Mouse (Mus musculus) heart, postnatal 0 days (tissue): ENCODE results near the gene Ucp3. TPM values are rescaled to one million over a fixed set of nuclear protein-coding genes. Genes with fewer than 3 reads are reported as not detected.

ENCODE experiments used
- ATAC-seq: fragments of 200-750 bp; cut with Nextera tagmentation; 2 replicates; pipeline ENCODE4 v1.8.0; 2017; ENCODE audit warnings: low read depth, moderate number of reproducible peaks, moderate library complexity; ENCODE audit not compliant: insufficient read depth
- DNase-seq: peaks from one replicate; pipeline ENCODE4 v3.0.0-alpha.2; 2016; ENCODE audit warnings: low spot score
- H3K27ac ChIP-seq: fragments of 300-500 bp; sonication (generic); 2 replicates; pipeline ENCODE4 v1.5.1; 2014; ENCODE audit warnings: low read depth, mild to moderate bottlenecking
- H3K27me3 ChIP-seq: fragments of 300-500 bp; sonication (generic); 2 replicates; pipeline ENCODE4 v1.6.1; 2014; ENCODE audit warnings: low read length, mixed read lengths; ENCODE audit not compliant: control insufficient read depth, insufficient read depth
- H3K36me3 ChIP-seq: fragments of 300-500 bp; sonication (generic); replicated peaks from 2 replicates; pipeline ENCODE4 v1.6.1; 2014; ENCODE audit warnings: low read length, mixed read lengths; ENCODE audit not compliant: control insufficient read depth, insufficient read depth
- H3K4me1 ChIP-seq: fragments of 300-500 bp; sonication (generic); 2 replicates; pipeline ENCODE4 v1.6.1; 2014; ENCODE audit warnings: antibody characterized with exemption; ENCODE audit not compliant: control insufficient read depth, insufficient read depth
- H3K4me2 ChIP-seq: fragments of 300-500 bp; sonication (generic); 2 replicates; pipeline ENCODE4 v1.6.1; 2014; ENCODE audit warnings: low read depth, mild to moderate bottlenecking, low read length, moderate library complexity
- H3K4me3 ChIP-seq: fragments of 300-500 bp; sonication (generic); 2 replicates; pipeline ENCODE4 v1.5.1; 2014; ENCODE audit warnings: low read depth, low read length
- H3K9ac ChIP-seq: fragments of 300-500 bp; sonication (generic); replicated peaks from 2 replicates; pipeline ENCODE4 v1.6.1; 2014; ENCODE audit warnings: low read depth, low read length, mixed read lengths
- H3K9me3 ChIP-seq: fragments of 300-500 bp; sonication (generic); replicated peaks from 2 replicates; pipeline ENCODE4 v1.6.1; 2016; ENCODE audit warnings: low read length; ENCODE audit not compliant: control insufficient read depth
- CTCF ChIP-seq: IDR thresholded peaks from 2 replicates; pipeline ENCODE4 v1.5.1; 2016; ENCODE audit warnings: antibody characterized with exemption, control low read depth, low read depth
- EP300 ChIP-seq: IDR thresholded peaks from 2 replicates; pipeline ENCODE4 v1.6.1; 2016; ENCODE audit warnings: antibody characterized with exemption, low read depth
- WGBS: fragments of 180-500 bp; shearing (Covaris S2); extraction: QIAGEN DNeasy Blood & Tissue Kit; methylation state at CpG from one replicate; pipeline ENCODE4 v1.1.7; 2014; 5-methylcytosine and 5-hydroxymethylcytosine counted together
- polyA plus RNA-seq: library from polyadenylated mRNA; unstranded; fragments of >200 nt; fragmentation: Nextera tagmentation; extraction: Ambion mirVana; gene quantifications from 2 replicates; pipeline ENCODE4 v1.2.1, GENCODE M21; 2015
- total RNA-seq: library from RNA; depleted of rRNA; stranded (reverse); fragments of >200 nt; gene quantifications from 2 replicates; pipeline ENCODE4 v1.2.3, GENCODE M21; 2014; ENCODE audit warnings: low replicate concordance

Gene Ucp3
- total and polyA plus RNA-seq, 2 experiments from 2014 or later, result 15.6 to 17.6 TPM

GRCm38 (mm10) chr7:100465656-100466309, 7.0 kb upstream of the Ucp3 start:
- WGBS, result 13% methylated on average over 5 of the region's 5 CpGs
- TF ChIP-seq CTCF, result no peak
- peak; percentile 95 for TF ChIP-seq EP300
- Histone ChIP-seq H3K9me3 (no peaks in the 10 kb centered on the region), H3K9ac (peak overlapping the region; percentile 47), H3K4me3 (no peak overlapping the region), H3K4me1 (peaks cover 41% of the 10 kb centered on the region), H3K4me2 (peak overlapping the region; percentile 50), H3K27me3 (no peaks in the 10 kb centered on the region), H3K27ac (peak overlapping the region; percentile 93), H3K36me3 (peaks cover 5% of the 10 kb centered on the region; the same call in 1 of the 2 replicates)
- DNase-seq, result peak; percentile 88
- ATAC-seq, result peak; percentile 94

GRCm38 (mm10) chr7:100466781-100467510, 5.8 kb upstream of the Ucp3 start:
- DNase-seq (no peak), ATAC-seq (no peak)
- peaks cover 5% of the 10 kb centered on the region; the same call in 1 of the 2 replicates for H3K36me3 ChIP-seq
- H3K9me3 ChIP-seq, result no peaks in the 10 kb centered on the region
- 82% methylated on average over 11 of the region's 11 CpGs for WGBS
- H3K4me3 ChIP-seq, result no peak overlapping the region
- no peak overlapping the region for H3K9ac ChIP-seq
- no peak overlapping the region for H3K4me2 ChIP-seq
- TF ChIP-seq EP300, result no peak
- TF ChIP-seq CTCF, result no peak
- H3K27ac ChIP-seq, result peak overlapping the region; percentile 93; the same call in 1 of the 2 replicates
- H3K27me3 ChIP-seq, result no peaks in the 10 kb centered on the region
- peaks cover 32% of the 10 kb centered on the region for H3K4me1 ChIP-seq

DNA sequence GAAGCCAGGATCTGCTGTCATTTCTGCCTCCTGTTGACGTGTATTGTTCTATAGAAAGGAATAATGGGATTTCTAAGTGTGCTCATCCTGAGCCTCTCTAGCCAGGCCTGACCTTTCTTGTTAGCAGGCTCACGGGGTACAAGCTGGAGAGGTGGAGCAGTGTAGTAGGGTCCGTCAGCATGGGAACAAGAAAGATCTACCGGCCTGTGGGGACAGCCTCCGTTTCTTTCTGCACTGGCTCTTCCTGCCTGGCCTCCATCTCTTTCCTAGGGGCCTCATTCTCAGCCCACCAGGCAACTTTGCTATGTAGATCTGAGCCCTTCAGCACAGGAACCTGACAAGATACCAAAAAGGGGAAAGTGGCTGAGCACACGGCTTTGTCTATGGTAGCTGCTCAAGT, 4.0 kb upstream of the Ucp3 start:
- Histone ChIP-seq H3K4me1 (peaks cover 39% of the 10 kb centered on the region), H3K4me3 (no peak overlapping the region), H3K4me2 (no peak overlapping the region), H3K36me3 (no peaks in the 10 kb centered on the region), H3K9me3 (no peaks in the 10 kb centered on the region), H3K27me3 (no peaks in the 10 kb centered on the region), H3K27ac (no peak overlapping the region), H3K9ac (0 out of 2 replicates have a peak overlapping the region, but pooled peaks have one; percentile 3)
- DNase-seq, result no peak
- TF ChIP-seq CTCF (no peak), EP300 (no peak)
- WGBS, result 85% methylated on average over 6 of the region's 6 CpGs
- ATAC-seq, result no peak

- Histone ChIP-seq H3K36me3 (no peaks in the 10 kb centered on the region), H3K9me3 (no peaks in the 10 kb centered on the region), H3K4me1 (peaks cover 35% of the 10 kb centered on the region), H3K4me3 (no peak overlapping the region), H3K9ac (no peak overlapping the region), H3K27ac (no peak overlapping the region), H3K4me2 (no peak overlapping the region), H3K27me3 (no peaks in the 10 kb centered on the region)
- ATAC-seq (no peak), DNase-seq (no peak)
- TF ChIP-seq EP300 (no peak), CTCF (no peak)
- 88% methylated on average over 1 of the region's 1 CpGs for WGBS
Measured at GRCm38 (mm10) chr7:100469502-100469901, 3.3 kb upstream of the Ucp3 start.

GRCm38 (mm10) chr7:100470796-100471406, 1.9 kb upstream of the Ucp3 start:
- WGBS, result 90% methylated on average over 11 of the region's 11 CpGs
- ATAC-seq (no peak), DNase-seq (no peak)
- Histone ChIP-seq H3K4me3 (no peak overlapping the region), H3K4me1 (peaks cover 34% of the 10 kb centered on the region), H3K27ac (no peak overlapping the region), H3K36me3 (no peaks in the 10 kb centered on the region), H3K9me3 (no peaks in the 10 kb centered on the region), H3K4me2 (no peak overlapping the region), H3K9ac (no peak overlapping the region), H3K27me3 (no peaks in the 10 kb centered on the region)
- no peak for TF ChIP-seq EP300
- no peak for TF ChIP-seq CTCF
